Mouse (Mus musculus): ENCODE data around the gene Lrrc4c.

DNA sequence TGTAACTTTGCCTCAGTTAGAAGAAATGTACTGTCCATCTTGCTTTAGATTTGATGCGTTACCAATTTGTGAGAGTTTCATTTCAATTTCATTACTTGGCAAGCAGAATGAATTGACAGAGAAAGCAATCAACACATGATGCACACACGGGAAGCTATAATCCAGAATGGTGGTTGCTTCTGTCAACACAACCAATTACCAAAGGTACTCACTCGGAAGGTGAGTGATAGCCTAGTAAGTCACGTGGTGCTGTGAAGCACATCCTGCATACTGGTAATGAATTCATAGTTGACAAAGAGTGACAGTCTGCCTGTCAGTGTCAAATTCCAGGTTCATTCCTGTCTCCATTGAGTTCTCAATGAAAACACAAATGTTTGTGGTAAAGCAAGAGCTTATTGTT lies 1021.7 kb downstream of the Lrrc4c start:
- TF ChIP-seq POLR2A (IDR thresholded peaks at IDR 0.05; ENCODE audit: borderline replicate concordance, extremely low read depth, insufficient read depth, insufficient read length, poor library complexity, severe bottlenecking): no peak
- no peak for TF ChIP-seq CTCF (IDR thresholded peaks at IDR 0.05; ENCODE audit: borderline replicate concordance, extremely low read depth, insufficient read depth, insufficient read length)
